Mouse (Mus musculus) liver, embryonic 15.5 days (tissue): ENCODE data around the gene Bbs9. TPM values are rescaled to one million over a fixed set of nuclear protein-coding genes. Genes with fewer than 3 reads are reported as not detected.
"Not testable (repeated sequence)": the region's sequence is repeated elsewhere in the genome, so short reads cannot be mapped to it uniquely, and the experiment has no call there.

Source experiments
- ATAC-seq: fragments of 200-750 bp; cut with Nextera tagmentation; 2 replicates; pipeline ENCODE4 v1.8.0; 2017; ENCODE audit warnings: moderate number of reproducible peaks, mild to moderate bottlenecking, moderate library complexity; ENCODE audit not compliant: insufficient read depth
- H3K27ac ChIP-seq: fragments of 300-500 bp; sonication (generic); replicated peaks from 2 replicates; pipeline ENCODE4 v1.5.1; 2015; ENCODE audit warnings: mild to moderate bottlenecking, inconsistent platforms
- H3K27me3 ChIP-seq: fragments of 300-500 bp; sonication (generic); 2 replicates; pipeline ENCODE4 v1.6.1; 2015; ENCODE audit warnings: mild to moderate bottlenecking, inconsistent platforms
- H3K36me3 ChIP-seq: fragments of 300-500 bp; sonication (generic); replicated peaks from 2 replicates; pipeline ENCODE4 v1.6.1; 2015; ENCODE audit warnings: moderate library complexity, mild to moderate bottlenecking, inconsistent platforms
- H3K4me1 ChIP-seq: fragments of 300-500 bp; sonication (generic); replicated peaks from 2 replicates; pipeline ENCODE4 v1.6.1; 2015; ENCODE audit warnings: inconsistent platforms
- H3K4me2 ChIP-seq: fragments of 300-500 bp; sonication (generic); 2 replicates; pipeline ENCODE4 v1.6.1; 2015; ENCODE audit warnings: moderate library complexity, mild to moderate bottlenecking, inconsistent platforms
- H3K4me3 ChIP-seq: fragments of 300-500 bp; sonication (generic); replicated peaks from 2 replicates; pipeline ENCODE4 v1.5.1; 2015; ENCODE audit warnings: mild to moderate bottlenecking, inconsistent platforms
- H3K9ac ChIP-seq: fragments of 300-500 bp; sonication (generic); 2 replicates; pipeline ENCODE4 v1.6.1; 2015; ENCODE audit warnings: moderate library complexity, mild to moderate bottlenecking, inconsistent platforms
- H3K9me3 ChIP-seq: fragments of 300-500 bp; sonication (generic); replicated peaks from 2 replicates; pipeline ENCODE4 v1.6.1; 2016; ENCODE audit warnings: inconsistent platforms
- WGBS: fragments of 180-500 bp; shearing (Covaris S2); methylation state at CpG from one replicate; pipeline ENCODE4 v1.1.7; 2015; ENCODE audit warnings: mixed read lengths; ENCODE audit not compliant: insufficient replicate concordance; 5-methylcytosine and 5-hydroxymethylcytosine counted together
- polyA plus RNA-seq: library from polyadenylated mRNA; unstranded; fragments of >200 nt; fragmentation: Nextera tagmentation; extraction: Ambion mirVana; gene quantifications from 2 replicates; pipeline ENCODE4 v1.2.1, GENCODE M21; 2015

Bbs9 gene
- polyA plus RNA-seq, 1 experiment from 2014 or later: 2.3 TPM

DNA sequence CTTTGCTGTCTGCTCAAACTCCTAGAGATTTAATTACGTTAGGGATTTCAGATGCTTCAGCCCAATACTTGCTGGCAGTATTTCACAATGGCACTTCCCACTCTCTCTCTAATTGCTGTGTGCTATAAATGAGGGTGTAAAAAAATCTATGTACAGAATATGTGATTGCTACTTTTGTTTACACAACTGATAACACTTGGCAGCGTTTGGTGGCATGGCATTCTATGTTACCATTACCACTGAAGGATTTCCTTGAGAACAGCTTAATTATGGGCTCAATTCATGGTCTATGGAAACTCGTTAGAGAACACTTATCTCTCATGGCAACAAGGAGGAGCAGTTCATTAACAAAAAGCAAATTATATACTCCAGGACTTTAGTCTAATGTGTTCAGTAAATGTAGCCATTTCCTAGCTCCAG lies 351.1 kb downstream of the Bbs9 start:
- Histone ChIP-seq H3K4me3 (no peak overlapping the region), H3K27ac (no peak overlapping the region), H3K27me3 (no peaks in the 10 kb centered on the region), H3K9me3 (no peaks in the 10 kb centered on the region), H3K9ac (no peak overlapping the region), H3K36me3 (no peaks in the 10 kb centered on the region), H3K4me2 (no peak overlapping the region), H3K4me1 (no peaks in the 10 kb centered on the region)
- WGBS: 44% methylated on average over 3 of the region's 3 CpGs
- no peak for ATAC-seq

- Histone ChIP-seq H3K27me3 (no peaks in the 10 kb centered on the region), H3K9ac (no peak overlapping the region), H3K36me3 (no peaks in the 10 kb centered on the region), H3K9me3 (no peaks in the 10 kb centered on the region), H3K4me2 (no peak overlapping the region), H3K4me1 (no peaks in the 10 kb centered on the region), H3K27ac (no peak overlapping the region), H3K4me3 (no peak overlapping the region)
- no peak for ATAC-seq
- WGBS: 65% methylated on average over 2 of the region's 2 CpGs
Observed at GRCm38 (mm10) chr9:22827176-22827770, 351.8 kb downstream of the Bbs9 start.

GRCm38 (mm10) chr9:22829212-22829960 lies 353.9 kb downstream of the Bbs9 start:
- no peak overlapping the region for H3K27ac ChIP-seq
- no peak overlapping the region for H3K4me2 ChIP-seq
- no peaks in the 10 kb centered on the region for H3K36me3 ChIP-seq
- no peak overlapping the region for H3K4me3 ChIP-seq
- 75% methylated on average over 21 of the region's 21 CpGs for WGBS
- H3K4me1 ChIP-seq: no peaks in the 10 kb centered on the region
- no peak overlapping the region for H3K9ac ChIP-seq
- no peaks in the 10 kb centered on the region for H3K27me3 ChIP-seq
- no peak for ATAC-seq
- no peaks in the 10 kb centered on the region for H3K9me3 ChIP-seq

DNA sequence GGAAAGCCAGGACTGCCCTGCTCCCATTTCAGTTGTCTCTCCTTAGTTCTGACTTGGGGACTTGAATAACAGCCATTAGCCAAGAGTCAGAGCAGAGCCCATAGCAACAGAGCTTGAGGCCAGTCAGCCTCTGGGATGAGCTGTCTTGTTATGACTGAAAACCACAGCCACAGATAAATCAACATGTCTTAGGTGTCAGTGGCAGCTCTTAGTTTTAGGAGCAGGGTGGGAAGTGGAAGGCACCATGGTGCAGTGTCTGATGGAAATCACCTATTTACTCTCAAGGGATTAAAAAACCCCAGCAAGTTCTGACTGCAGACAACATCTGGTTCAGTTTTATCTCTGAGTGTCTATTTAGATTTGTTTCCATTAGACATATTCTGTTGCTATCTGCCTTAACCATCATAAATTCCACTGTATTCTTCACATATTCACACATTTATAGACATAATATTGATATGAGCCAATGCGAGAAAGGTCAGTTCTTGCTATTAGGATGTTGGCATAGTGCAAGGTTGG lies 359.5 kb downstream of the Bbs9 start:
- H3K27ac ChIP-seq: no peak overlapping the region
- no peaks in the 10 kb centered on the region for H3K36me3 ChIP-seq
- H3K4me1 ChIP-seq: no peaks in the 10 kb centered on the region
- 68% methylated on average over 1 of the region's 1 CpGs for WGBS
- H3K9me3 ChIP-seq: no peaks in the 10 kb centered on the region
- H3K27me3 ChIP-seq: no peaks in the 10 kb centered on the region
- no peak overlapping the region for H3K9ac ChIP-seq
- no peak overlapping the region for H3K4me3 ChIP-seq
- no peak overlapping the region for H3K4me2 ChIP-seq
- ATAC-seq: no peak

GRCm38 (mm10) chr9:22837000-22837399 lies 361.5 kb downstream of the Bbs9 start:
- Histone ChIP-seq H3K4me2 (no peak overlapping the region), H3K36me3 (no peaks in the 10 kb centered on the region), H3K27me3 (no peaks in the 10 kb centered on the region), H3K9ac (no peak overlapping the region), H3K4me3 (no peak overlapping the region), H3K4me1 (no peaks in the 10 kb centered on the region), H3K9me3 (no peaks in the 10 kb centered on the region), H3K27ac (no peak overlapping the region)
- no peak for ATAC-seq
- WGBS: 58% methylated on average over 6 of the region's 6 CpGs

- Histone ChIP-seq H3K36me3 (no peaks in the 10 kb centered on the region), H3K27me3 (no peaks in the 10 kb centered on the region), H3K4me3 (no peak overlapping the region), H3K9ac (no peak overlapping the region), H3K4me2 (no peak overlapping the region), H3K4me1 (no peaks in the 10 kb centered on the region), H3K9me3 (no peaks in the 10 kb centered on the region), H3K27ac (no peak overlapping the region)
- ATAC-seq: no peak
- WGBS: 34% methylated on average over 4 of the region's 4 CpGs
Observed at GRCm38 (mm10) chr9:22837702-22838210, 362.2 kb downstream of the Bbs9 start.

DNA sequence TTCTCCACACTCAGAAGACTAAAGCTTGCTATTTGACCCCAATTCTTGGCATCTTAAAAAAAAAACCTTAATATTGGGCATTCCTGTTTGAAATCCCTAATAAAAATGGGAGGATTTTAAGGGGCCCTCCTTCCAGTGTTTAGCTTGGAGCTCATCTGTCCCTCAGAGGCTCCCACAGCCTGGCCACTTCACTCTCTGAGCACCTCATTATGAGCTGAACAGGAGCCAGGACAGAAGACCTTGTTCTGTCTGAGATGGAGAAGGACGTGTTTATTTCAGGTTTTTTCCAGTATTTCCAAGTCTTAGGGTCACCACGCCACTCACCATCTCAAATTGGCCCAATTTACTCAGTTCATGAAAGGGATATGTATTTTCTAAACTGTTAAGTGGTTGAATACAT lies 370.5 kb downstream of the Bbs9 start:
- Histone ChIP-seq H3K27ac (no peak overlapping the region), H3K4me2 (no peak overlapping the region), H3K36me3 (no peaks in the 10 kb centered on the region), H3K4me1 (no peaks in the 10 kb centered on the region; the same call in 1 of the 2 replicates), H3K9ac (no peak overlapping the region), H3K27me3 (no peaks in the 10 kb centered on the region), H3K4me3 (no peak overlapping the region), H3K9me3 (no peaks in the 10 kb centered on the region)
- no peak for ATAC-seq
- 73% methylated on average over 2 of the region's 2 CpGs for WGBS

- H3K9ac ChIP-seq: no peak overlapping the region
- no peak overlapping the region for H3K4me3 ChIP-seq
- H3K9me3 ChIP-seq: no peaks in the 10 kb centered on the region
- H3K4me1 ChIP-seq: no peaks in the 10 kb centered on the region; the same call in 1 of the 2 replicates
- no peak overlapping the region for H3K4me2 ChIP-seq
- ATAC-seq: no peak
- no peaks in the 10 kb centered on the region for H3K27me3 ChIP-seq
- 55% methylated on average over 1 of the region's 1 CpGs for WGBS
- H3K27ac ChIP-seq: no peak overlapping the region
- H3K36me3 ChIP-seq: no peaks in the 10 kb centered on the region
Observed at GRCm38 (mm10) chr9:22846783-22847182, 371.3 kb downstream of the Bbs9 start.

GRCm38 (mm10) chr9:22848800-22849199 lies 373.3 kb downstream of the Bbs9 start:
- no peaks in the 10 kb centered on the region for H3K36me3 ChIP-seq
- H3K27ac ChIP-seq: no peak overlapping the region
- no peak overlapping the region for H3K4me3 ChIP-seq
- no peak for ATAC-seq
- no peak overlapping the region for H3K9ac ChIP-seq
- no peaks in the 10 kb centered on the region; the same call in 1 of the 2 replicates for H3K4me1 ChIP-seq
- no peak overlapping the region for H3K4me2 ChIP-seq
- no peaks in the 10 kb centered on the region for H3K27me3 ChIP-seq
- 72% methylated on average over 3 of the region's 3 CpGs for WGBS
- no peaks in the 10 kb centered on the region for H3K9me3 ChIP-seq

DNA sequence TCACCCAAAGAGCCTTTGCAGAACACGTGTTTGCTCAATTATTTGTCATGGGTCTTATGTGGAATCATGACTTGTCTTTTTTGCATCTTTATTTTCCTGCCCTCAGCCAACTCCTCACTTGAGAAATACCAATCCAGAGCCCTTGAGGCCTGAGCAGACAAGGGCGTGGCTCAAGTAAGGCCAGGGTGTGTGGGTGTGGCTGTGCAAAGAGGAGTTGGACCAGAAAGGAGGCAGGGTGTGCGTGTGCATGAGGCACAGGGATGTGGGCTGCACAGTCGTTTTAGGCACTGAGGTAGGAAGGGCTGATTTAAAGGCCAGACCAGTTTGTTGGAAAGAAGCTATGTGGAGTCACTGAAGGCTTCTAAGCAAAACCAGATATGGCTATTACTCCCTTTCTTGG lies 373.7 kb downstream of the Bbs9 start:
- Histone ChIP-seq H3K4me3 (no peak overlapping the region), H3K4me1 (no peaks in the 10 kb centered on the region; the same call in 1 of the 2 replicates), H3K27ac (no peak overlapping the region), H3K9ac (no peak overlapping the region), H3K27me3 (no peaks in the 10 kb centered on the region), H3K36me3 (no peaks in the 10 kb centered on the region), H3K4me2 (no peak overlapping the region), H3K9me3 (no peaks in the 10 kb centered on the region)
- ATAC-seq: no peak
- 29% methylated on average over 4 of the region's 4 CpGs for WGBS

DNA sequence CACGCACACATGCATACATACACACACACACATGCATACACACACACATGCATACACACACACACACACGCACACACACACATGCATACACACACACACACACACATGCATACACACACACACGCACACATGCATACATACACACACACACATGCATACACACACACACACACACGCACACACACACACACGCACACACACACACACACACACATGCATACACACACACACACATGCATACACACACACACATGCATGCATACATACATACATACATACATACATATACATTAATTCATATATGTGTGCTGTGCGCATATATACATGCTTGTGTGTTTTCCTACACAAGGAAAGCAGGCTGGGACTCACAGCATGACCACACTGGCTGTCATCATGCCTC lies 393.6 kb downstream of the Bbs9 start:
- H3K4me3 ChIP-seq, H3K27me3 ChIP-seq, H3K27ac ChIP-seq, H3K36me3 ChIP-seq, H3K4me1 ChIP-seq, H3K4me2 ChIP-seq, ATAC-seq, H3K9ac ChIP-seq, H3K9me3 ChIP-seq: not testable (repeated sequence)
- 74% methylated on average over 6 of the region's 6 CpGs for WGBS
